Mouse (Mus musculus): Measurements from ENCODE around the gene Cept1. TPM values are rescaled to one million over a fixed set of nuclear protein-coding genes. Genes with fewer than 3 reads are reported as not detected.

The Cept1 gene
- polyA plus RNA-seq, 1 experiment = 20.7 TPM

- DNase-seq (ENCODE audit: low read depth) = no peak
Observed at GRCm38 (mm10) chr3:106494417-106494950, 53.1 kb downstream of the Cept1 start.

GRCm38 (mm10) chr3:106493882-106494281, 53.7 kb downstream of the Cept1 start:
- no peak for DNase-seq (ENCODE audit: low read depth)

- DNase-seq (ENCODE audit: low read depth) = no peak
Observed at GRCm38 (mm10) chr3:106493202-106493601, 54.4 kb downstream of the Cept1 start.

- no peak for DNase-seq (ENCODE audit: low read depth)
Observed at GRCm38 (mm10) chr3:106492723-106493122, 54.9 kb downstream of the Cept1 start.

- no peak for DNase-seq (ENCODE audit: low read depth)
Observed at GRCm38 (mm10) chr3:106490239-106490638, 57.4 kb downstream of the Cept1 start.

- DNase-seq (ENCODE audit: low read depth) = no peak
Observed at GRCm38 (mm10) chr3:106487551-106487950, 60.1 kb downstream of the Cept1 start.

- no peak for DNase-seq (ENCODE audit: low read depth)
Observed at GRCm38 (mm10) chr3:106485810-106486209, 61.8 kb downstream of the Cept1 start.

GRCm38 (mm10) chr3:106484861-106485260, 62.7 kb downstream of the Cept1 start:
- no peak for DNase-seq (ENCODE audit: low read depth)

GRCm38 (mm10) chr3:106483796-106484405, 63.7 kb downstream of the Cept1 start:
- DNase-seq (ENCODE audit: low read depth) = no peak

GRCm38 (mm10) chr3:106483297-106483696, 64.3 kb downstream of the Cept1 start:
- DNase-seq (ENCODE audit: low read depth) = no peak

GRCm38 (mm10) chr3:106482281-106483081, 65.1 kb downstream of the Cept1 start, which contains the start of gene Dennd2d:
TSS of gene Dennd2d (plus strand) at chr3:106482405.
- DNase-seq (ENCODE audit: low read depth) = no peak

- no peak for DNase-seq (ENCODE audit: low read depth)
Observed at GRCm38 (mm10) chr3:106476863-106477262, 70.7 kb downstream of the Cept1 start.

- no peak for DNase-seq (ENCODE audit: low read depth)
Observed at GRCm38 (mm10) chr3:106474210-106474609, 73.4 kb downstream of the Cept1 start.

- DNase-seq (ENCODE audit: low read depth) = no peak
Observed at GRCm38 (mm10) chr3:106464750-106465149, 82.9 kb downstream of the Cept1 start.

- no peak for DNase-seq (ENCODE audit: low read depth)
Observed at GRCm38 (mm10) chr3:106462493-106462892, 85.1 kb downstream of the Cept1 start.

GRCm38 (mm10) chr3:106462059-106462470, 85.5 kb downstream of the Cept1 start:
- DNase-seq (ENCODE audit: low read depth) = no peak

GRCm38 (mm10) chr3:106457298-106457869, 90.2 kb downstream of the Cept1 start:
- DNase-seq (ENCODE audit: low read depth) = no peak

- DNase-seq (ENCODE audit: low read depth) = no peak
Observed at GRCm38 (mm10) chr3:106452616-106453015, 95.0 kb downstream of the Cept1 start.

Data from gonadal fat pad, adult 2 months (tissue).